Mouse (Mus musculus) kidney, adult 2 months (tissue): ENCODE data around the gene Wdr54.

Experiments
- CTCF ChIP-seq: fragments of 200-500 bp; conservative IDR thresholded peaks from 2 replicates; pipeline ENCODE4 v1.5.1; 2011; ENCODE audit warnings: low read depth, mild to moderate bottlenecking, control low read depth, low read length, moderate library complexity, mixed read lengths; ENCODE audit not compliant: insufficient read depth, insufficient read length
- POLR2A ChIP-seq: fragments of 200-500 bp; IDR thresholded peaks from one replicate; pipeline ENCODE4 v1.6.1; 2011; ENCODE audit warnings: low read depth, low read length, control low read depth

DNA sequence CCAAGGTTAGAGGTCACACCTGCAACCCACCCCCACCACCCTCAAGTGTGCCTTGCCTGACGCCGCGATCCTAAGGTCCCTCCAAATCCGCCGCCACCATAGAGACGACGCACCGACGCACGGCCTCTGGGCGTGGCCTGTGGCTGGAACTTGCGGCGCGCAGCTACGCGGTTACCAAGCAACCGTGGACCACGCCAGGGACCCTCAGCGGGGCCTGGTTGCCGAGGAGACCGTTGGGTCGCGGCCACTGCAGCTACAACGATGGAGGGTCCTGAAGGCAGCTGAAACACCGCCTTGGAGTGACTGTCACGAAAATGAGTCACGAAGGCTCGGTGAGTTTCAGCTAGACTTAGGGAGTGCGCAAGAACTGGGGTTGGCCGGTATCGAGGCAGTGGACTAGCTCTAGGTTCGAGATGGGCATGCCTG, at the start of gene Wdr54, which contains the start of gene 1700003E16Rik:
- TF ChIP-seq POLR2A (no peak), CTCF (no peak)
